Mouse (Mus musculus): ENCODE measurements at regions not wholly inside any gene's neighbourhood (a gene's known extent, or its start where the extent isn't known, plus 50 kb on each side); places are given as distances from the start of the nearest gene placed in this dataset.

GRCm38 (mm10) chr2:166242786-166243521 is 87.5 kb upstream of the Sulf2 start:
- no peak for DNase-seq (ENCODE audit: low read depth, low spot score)

GRCm38 (mm10) chr2:166241310-166241709 is 85.8 kb upstream of the Sulf2 start:
- DNase-seq (ENCODE audit: low read depth, low spot score) = no peak

GRCm38 (mm10) chr2:166240056-166240455 is 84.6 kb upstream of the Sulf2 start:
- no peak for DNase-seq (ENCODE audit: low read depth, low spot score)

- peak; percentile 65 for DNase-seq (ENCODE audit: low read depth, low spot score)
Observed at GRCm38 (mm10) chr2:166237554-166238269, 82.2 kb upstream of the Sulf2 start.

GRCm38 (mm10) chr2:166236102-166236501 is 80.6 kb upstream of the Sulf2 start:
- no peak for DNase-seq (ENCODE audit: low read depth, low spot score)

- DNase-seq (ENCODE audit: low read depth, low spot score) = no peak
Observed at GRCm38 (mm10) chr2:166234579-166235212, 79.2 kb upstream of the Sulf2 start.

- no peak for DNase-seq (ENCODE audit: low read depth, low spot score)
Observed at GRCm38 (mm10) chr2:166233246-166233645, 77.8 kb upstream of the Sulf2 start.

- DNase-seq (ENCODE audit: low read depth, low spot score) = no peak
Observed at GRCm38 (mm10) chr2:166232376-166232775, 76.9 kb upstream of the Sulf2 start.

GRCm38 (mm10) chr2:166230617-166231016 is 75.2 kb upstream of the Sulf2 start:
- DNase-seq (ENCODE audit: low read depth, low spot score) = no peak

- no peak for DNase-seq (ENCODE audit: low read depth, low spot score)
Observed at GRCm38 (mm10) chr2:166228356-166228755, 72.9 kb upstream of the Sulf2 start.

- no peak for DNase-seq (ENCODE audit: low read depth, low spot score)
Observed at GRCm38 (mm10) chr2:166227496-166227895, 72.0 kb upstream of the Sulf2 start.

GRCm38 (mm10) chr2:166226929-166227328 is 71.5 kb upstream of the Sulf2 start:
- DNase-seq (ENCODE audit: low read depth, low spot score) = no peak

- peak; percentile 59 for DNase-seq (ENCODE audit: low read depth, low spot score)
Observed at GRCm38 (mm10) chr2:166226331-166226730, 70.9 kb upstream of the Sulf2 start.

GRCm38 (mm10) chr2:166225354-166225753 is 69.9 kb upstream of the Sulf2 start:
- DNase-seq (ENCODE audit: low read depth, low spot score) = no peak

- DNase-seq (ENCODE audit: low read depth, low spot score) = peak; percentile 37
Observed at GRCm38 (mm10) chr2:166218783-166219182, 63.3 kb upstream of the Sulf2 start.

GRCm38 (mm10) chr2:166216512-166216865 is 61.0 kb upstream of the Sulf2 start:
- no peak for DNase-seq (ENCODE audit: low read depth, low spot score)

- no peak for DNase-seq (ENCODE audit: low read depth, low spot score)
Observed at GRCm38 (mm10) chr2:166215610-166216511, 60.4 kb upstream of the Sulf2 start.

- DNase-seq (ENCODE audit: low read depth, low spot score) = peak; percentile 48
Observed at GRCm38 (mm10) chr2:166215191-166215590, 59.7 kb upstream of the Sulf2 start.

- no peak for DNase-seq (ENCODE audit: low read depth, low spot score)
Observed at GRCm38 (mm10) chr2:166207145-166207508, 51.7 kb upstream of the Sulf2 start.

- no peak for DNase-seq (ENCODE audit: low read depth, low spot score)
Observed at GRCm38 (mm10) chr2:166206396-166207144, 51.1 kb upstream of the Sulf2 start.

All from R1 (cell line).